Mouse (Mus musculus) lung, adult 2 months (tissue): ENCODE data around the gene Zfp563.

Experiments used
- CTCF ChIP-seq: fragments of 200-500 bp; IDR thresholded peaks from 2 replicates; pipeline ENCODE4 v1.5.1; 2011; ENCODE audit warnings: mild to moderate bottlenecking, low read length, control low read depth; ENCODE audit not compliant: insufficient read depth
- POLR2A ChIP-seq: fragments of 200-500 bp; IDR thresholded peaks from 2 replicates; pipeline ENCODE4 v1.6.1; 2011; ENCODE audit warnings: low read depth, mild to moderate bottlenecking, control low read depth, low read length, borderline replicate concordance; ENCODE audit errors: extremely low read depth

DNA sequence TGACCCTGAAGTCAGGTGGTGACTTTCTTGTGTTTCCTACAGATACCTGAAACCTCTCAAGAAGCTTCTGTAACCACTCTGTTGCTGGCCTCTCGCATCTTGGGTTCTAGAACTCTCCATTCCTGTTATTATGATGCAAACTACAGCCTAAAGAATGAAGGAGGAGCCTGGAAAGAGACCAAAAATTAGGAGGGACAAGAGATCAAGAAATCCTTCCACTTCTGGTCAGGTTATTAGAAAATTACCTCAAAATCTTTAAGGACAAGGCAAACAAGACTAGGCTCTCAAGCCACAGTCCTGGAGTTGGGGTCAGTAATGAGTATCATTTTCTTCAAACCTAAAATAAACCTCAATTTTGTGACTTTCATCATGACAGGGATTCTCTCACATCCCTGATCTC, 21.2 kb upstream of the Zfp563 start, which contains the start of gene 4921501E09Rik:
- TF ChIP-seq CTCF, result no peak
- TF ChIP-seq POLR2A, result no peak
